Mouse (Mus musculus): ENCODE data around the gene Sf3a1. TPM values are rescaled to one million over a fixed set of nuclear protein-coding genes. Genes with fewer than 3 reads are reported as not detected.
"Not testable (repeated sequence)": the region's sequence is repeated elsewhere in the genome, so short reads cannot be mapped to it uniquely, and the experiment has no call there.

Gene Sf3a1
- polyA plus RNA-seq, 1 experiment: 39.7 TPM

DNA sequence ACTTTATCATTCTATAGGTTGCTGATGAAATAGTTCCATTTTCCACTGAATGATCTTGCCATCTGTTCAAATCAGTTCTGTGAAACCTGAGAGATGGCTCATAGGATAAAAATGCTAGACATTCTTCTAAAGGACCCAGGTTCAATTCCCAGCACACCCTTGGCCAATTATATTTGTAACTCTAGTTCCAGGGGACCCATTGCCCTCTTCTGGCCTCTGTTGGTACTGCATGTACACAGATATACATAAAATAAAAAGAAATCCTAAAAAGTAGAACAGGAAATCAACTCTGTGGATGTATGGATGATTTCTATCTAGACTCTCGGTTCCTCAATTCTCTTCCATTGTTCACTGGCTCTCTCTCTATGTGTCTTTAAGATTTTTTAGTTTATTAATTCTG is 33.1 kb upstream of the Sf3a1 start:
- TF ChIP-seq POLR2A (IDR thresholded peaks at IDR 0.05; ENCODE audit: borderline replicate concordance, control insufficient read depth, low read depth, low read length) (no peak), CTCF (IDR thresholded peaks at IDR 0.05; ENCODE audit: control insufficient read depth, insufficient read depth, low read length) (no peak)
- Histone ChIP-seq H3K4me3 (replicated peaks; ENCODE audit: control insufficient read depth, low read depth, low read length) (no peak overlapping the region), H3K27ac (ENCODE audit: control insufficient read depth, insufficient read depth, low read depth, low read length, poor library complexity) (no peak overlapping the region), H3K4me1 (ENCODE audit: control insufficient read depth, insufficient read depth, low read length) (peaks cover 2% of the 10 kb centered on the region)
- WGBS: 83% methylated on average over 1 of the region's 1 CpGs

GRCm38 (mm10) chr11:4128461-4128860 is 31.7 kb upstream of the Sf3a1 start:
- not testable (repeated sequence) for H3K4me3 ChIP-seq (replicated peaks; ENCODE audit: control insufficient read depth, low read depth, low read length); H3K27ac ChIP-seq (ENCODE audit: control insufficient read depth, insufficient read depth, low read depth, low read length, poor library complexity); H3K4me1 ChIP-seq (ENCODE audit: control insufficient read depth, insufficient read depth, low read length)
- 68% methylated on average over 4 of the region's 4 CpGs for WGBS

DNA sequence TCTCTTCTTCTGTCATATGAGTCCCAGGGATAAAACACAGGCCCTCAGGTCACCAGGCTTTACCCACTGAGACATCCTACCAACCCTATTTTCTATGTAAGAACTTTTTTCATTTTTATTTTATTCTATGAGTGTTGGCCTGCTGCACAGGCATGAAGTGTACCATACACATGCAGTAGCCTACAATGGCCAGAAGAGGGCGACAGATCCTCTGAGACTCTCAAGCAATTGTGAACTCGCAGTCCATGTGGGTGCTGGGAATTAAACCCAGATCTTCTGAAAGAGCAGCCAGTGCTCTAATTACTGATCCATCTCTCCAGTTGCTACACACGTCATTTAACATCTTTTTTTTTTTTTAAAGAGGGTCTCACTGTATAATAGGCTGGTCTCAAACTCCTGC is 26.7 kb upstream of the Sf3a1 start:
- H3K4me1 ChIP-seq (ENCODE audit: control insufficient read depth, insufficient read depth, low read length): no peaks in the 10 kb centered on the region; the same call in 1 of the 2 replicates
- WGBS: 69% methylated on average over 3 of the region's 3 CpGs
- TF ChIP-seq CTCF (IDR thresholded peaks at IDR 0.05; ENCODE audit: control insufficient read depth, insufficient read depth, low read length): peak; percentile 62
- no peak for TF ChIP-seq POLR2A (IDR thresholded peaks at IDR 0.05; ENCODE audit: borderline replicate concordance, control insufficient read depth, low read depth, low read length)
- no peak overlapping the region for H3K27ac ChIP-seq (ENCODE audit: control insufficient read depth, insufficient read depth, low read depth, low read length, poor library complexity)
- H3K4me3 ChIP-seq (replicated peaks; ENCODE audit: control insufficient read depth, low read depth, low read length): no peak overlapping the region

- 0 out of 2 replicates have a peak overlapping the region, but pooled peaks have one; percentile 4 for H3K27ac ChIP-seq (ENCODE audit: control insufficient read depth, insufficient read depth, low read depth, low read length, poor library complexity)
- WGBS: 51% methylated on average over 6 of the region's 6 CpGs
- peak overlapping the region; percentile 52 for H3K4me3 ChIP-seq (replicated peaks; ENCODE audit: control insufficient read depth, low read depth, low read length)
- H3K4me1 ChIP-seq (ENCODE audit: control insufficient read depth, insufficient read depth, low read length): no peaks in the 10 kb centered on the region; the same call in 1 of the 2 replicates
- TF ChIP-seq CTCF (IDR thresholded peaks at IDR 0.05; ENCODE audit: control insufficient read depth, insufficient read depth, low read length): no peak
- TF ChIP-seq POLR2A (IDR thresholded peaks at IDR 0.05; ENCODE audit: borderline replicate concordance, control insufficient read depth, low read depth, low read length): no peak
These were observed 25.8 kb upstream of the Sf3a1 start for GRCm38 (mm10) chr11:4134400-4134799.

GRCm38 (mm10) chr11:4134986-4135935 is 24.9 kb upstream of the Sf3a1 start, which contains the start of gene Rnf215:
Rnf215 (plus strand) TSS chr11:4135202.
- WGBS: 2% methylated on average over 62 of the region's 66 CpGs
- Histone ChIP-seq H3K27ac (ENCODE audit: control insufficient read depth, insufficient read depth, low read depth, low read length, poor library complexity) (peak within 1 kb of the TSS; percentile 94), H3K4me3 (replicated peaks; ENCODE audit: control insufficient read depth, low read depth, low read length) (peak within 1 kb of the TSS; percentile 96), H3K4me1 (ENCODE audit: control insufficient read depth, insufficient read depth, low read length) (no peaks in the 10 kb centered on the region; the same call in 1 of the 2 replicates)
- TF ChIP-seq CTCF (IDR thresholded peaks at IDR 0.05; ENCODE audit: control insufficient read depth, insufficient read depth, low read length): peak; percentile 64
- peak; percentile 64; the same call in 1 of the 2 replicates for TF ChIP-seq POLR2A (IDR thresholded peaks at IDR 0.05; ENCODE audit: borderline replicate concordance, control insufficient read depth, low read depth, low read length)

DNA sequence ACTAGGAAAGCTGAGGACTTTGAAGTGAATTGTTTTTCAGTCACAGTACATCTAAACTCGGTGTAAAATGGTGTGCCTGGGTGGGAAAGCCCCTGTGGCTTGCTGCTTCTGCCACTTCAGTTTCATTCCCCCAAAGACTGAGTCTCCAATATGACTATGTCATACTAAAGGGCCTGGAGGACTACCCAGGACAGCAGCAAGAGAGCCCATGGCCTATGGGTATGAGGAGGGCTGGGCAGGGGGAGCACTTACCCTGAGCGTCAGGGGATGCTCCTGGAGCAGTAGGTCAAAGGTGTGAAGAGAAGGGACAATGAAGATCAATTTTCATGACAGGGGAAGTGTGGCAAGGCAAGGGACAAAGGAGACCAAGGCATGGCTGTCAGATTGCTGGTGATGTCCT is 21.2 kb upstream of the Sf3a1 start:
- TF ChIP-seq CTCF (IDR thresholded peaks at IDR 0.05; ENCODE audit: control insufficient read depth, insufficient read depth, low read length) (no peak), POLR2A (IDR thresholded peaks at IDR 0.05; ENCODE audit: borderline replicate concordance, control insufficient read depth, low read depth, low read length) (no peak)
- H3K27ac ChIP-seq (ENCODE audit: control insufficient read depth, insufficient read depth, low read depth, low read length, poor library complexity): no peak overlapping the region
- H3K4me3 ChIP-seq (replicated peaks; ENCODE audit: control insufficient read depth, low read depth, low read length): no peak overlapping the region
- H3K4me1 ChIP-seq (ENCODE audit: control insufficient read depth, insufficient read depth, low read length): no peaks in the 10 kb centered on the region; the same call in 1 of the 2 replicates
- WGBS: 82% methylated on average over 2 of the region's 2 CpGs

DNA sequence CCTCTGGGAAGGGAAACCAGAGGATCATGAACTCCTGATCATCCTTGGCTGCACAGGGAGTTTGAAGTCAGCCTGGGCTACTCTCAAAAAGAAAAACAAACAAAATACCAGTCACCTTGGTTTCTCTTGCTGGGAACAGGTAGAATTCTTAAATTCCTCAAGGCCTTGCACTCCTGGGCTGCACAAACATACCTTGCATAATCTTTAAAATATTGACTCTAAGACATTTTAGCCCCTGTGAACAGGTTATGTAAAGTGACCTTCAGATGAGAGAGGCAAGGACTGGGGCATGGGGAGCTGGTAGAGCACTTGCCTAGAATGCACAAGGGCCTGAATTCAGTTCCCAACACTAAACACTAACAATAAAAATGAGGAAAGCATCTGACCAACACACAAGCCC is 18.6 kb upstream of the Sf3a1 start:
- no peak overlapping the region for H3K4me3 ChIP-seq (replicated peaks; ENCODE audit: control insufficient read depth, low read depth, low read length)
- H3K27ac ChIP-seq (ENCODE audit: control insufficient read depth, insufficient read depth, low read depth, low read length, poor library complexity): no peak overlapping the region
- TF ChIP-seq POLR2A (IDR thresholded peaks at IDR 0.05; ENCODE audit: borderline replicate concordance, control insufficient read depth, low read depth, low read length) (no peak), CTCF (IDR thresholded peaks at IDR 0.05; ENCODE audit: control insufficient read depth, insufficient read depth, low read length) (no peak)
- no peaks in the 10 kb centered on the region for H3K4me1 ChIP-seq (ENCODE audit: control insufficient read depth, insufficient read depth, low read length)

DNA sequence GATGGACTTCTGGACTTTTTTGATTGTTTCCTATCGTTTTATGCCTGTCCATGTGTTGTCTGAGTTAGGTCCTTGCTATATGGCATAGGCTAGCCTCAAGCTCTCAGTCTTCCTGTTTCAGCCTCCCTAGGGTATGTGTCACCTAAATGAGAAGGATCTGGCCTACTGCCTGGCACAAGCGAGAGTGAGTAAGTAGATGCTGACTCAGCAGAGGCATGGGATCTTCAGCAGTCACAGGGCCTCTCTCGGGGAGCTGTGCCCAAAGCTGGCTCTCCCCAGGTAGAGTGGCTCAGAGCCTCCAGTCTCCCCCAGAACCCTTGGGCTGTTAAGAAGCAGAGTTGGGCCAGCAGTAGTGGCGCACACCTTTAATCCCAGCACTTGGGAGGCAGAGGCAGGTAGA is 17.8 kb upstream of the Sf3a1 start:
- TF ChIP-seq POLR2A (IDR thresholded peaks at IDR 0.05; ENCODE audit: borderline replicate concordance, control insufficient read depth, low read depth, low read length): no peak
- no peak for TF ChIP-seq CTCF (IDR thresholded peaks at IDR 0.05; ENCODE audit: control insufficient read depth, insufficient read depth, low read length)
- 76% methylated on average over 4 of the region's 4 CpGs for WGBS
- no peak overlapping the region for H3K4me3 ChIP-seq (replicated peaks; ENCODE audit: control insufficient read depth, low read depth, low read length)
- H3K4me1 ChIP-seq (ENCODE audit: control insufficient read depth, insufficient read depth, low read length): no peaks in the 10 kb centered on the region
- no peak overlapping the region for H3K27ac ChIP-seq (ENCODE audit: control insufficient read depth, insufficient read depth, low read depth, low read length, poor library complexity)
